Mouse (Mus musculus): ENCODE results near the gene Clrn2. TPM values are rescaled to one million over a fixed set of nuclear protein-coding genes. Genes with fewer than 3 reads are reported as not detected.
"Not testable (repeated sequence)": the region's sequence is repeated elsewhere in the genome, so short reads cannot be mapped to it uniquely, and the experiment has no call there.

Gene Clrn2
- polyA plus RNA-seq (2016; fragmentation: Nextera tagmentation; extraction: Ambion mirVana), result not detected in 2 replicates

- H3K36me3 ChIP-seq, result no peaks in the 10 kb centered on the region
- 0 out of 2 replicates have a peak, but pooled peaks cover 2% of the 10 kb centered on the region for H3K27me3 ChIP-seq (ENCODE audit: insufficient read depth, poor library complexity, severe bottlenecking)
- H3K9me3 ChIP-seq, result no peaks in the 10 kb centered on the region
- WGBS, result 77% methylated on average over 6 of the region's 6 CpGs
- H3K27ac ChIP-seq, result no peak within 1 kb of the TSS
- H3K4me1 ChIP-seq, result peaks cover 9% of the 10 kb centered on the region; the same call in 1 of the 2 replicates
- H3K4me3 ChIP-seq, result no peak within 1 kb of the TSS
- DNase-seq (ENCODE audit: low spot score), result no peak
Observed at GRCm38 (mm10) chr5:45453451-45453850, at the start of gene Clrn2. Gene Clrn2 (plus strand): TSS chr5:45453751.

- Histone ChIP-seq H3K4me1 (no peaks in the 10 kb centered on the region), H3K9me3 (no peaks in the 10 kb centered on the region), H3K36me3 (no peaks in the 10 kb centered on the region), H3K27me3 (ENCODE audit: insufficient read depth, poor library complexity, severe bottlenecking) (no peaks in the 10 kb centered on the region), H3K27ac (no peak overlapping the region), H3K4me3 (no peak overlapping the region)
- WGBS, result 64% methylated on average over 2 of the region's 2 CpGs
- DNase-seq (ENCODE audit: low spot score), result no peak
Observed at GRCm38 (mm10) chr5:45406129-45406528, 47.4 kb upstream of the Clrn2 start.

- Histone ChIP-seq H3K27ac (no peak overlapping the region), H3K9me3 (no peaks in the 10 kb centered on the region), H3K36me3 (no peaks in the 10 kb centered on the region), H3K27me3 (ENCODE audit: insufficient read depth, poor library complexity, severe bottlenecking) (no peaks in the 10 kb centered on the region), H3K4me1 (no peaks in the 10 kb centered on the region), H3K4me3 (no peak overlapping the region)
- 74% methylated on average over 3 of the region's 3 CpGs for WGBS
- no peak for DNase-seq (ENCODE audit: low spot score)
Observed at GRCm38 (mm10) chr5:45416478-45416877, 37.1 kb upstream of the Clrn2 start.

- no peaks in the 10 kb centered on the region for H3K9me3 ChIP-seq
- WGBS, result 48% methylated on average over 3 of the region's 3 CpGs
Observed at GRCm38 (mm10) chr5:45417859-45418443, 35.6 kb upstream of the Clrn2 start.

GRCm38 (mm10) chr5:45419841-45420638, 33.5 kb upstream of the Clrn2 start:
- Histone ChIP-seq H3K4me1 (peaks cover 7% of the 10 kb centered on the region), H3K27me3 (ENCODE audit: insufficient read depth, poor library complexity, severe bottlenecking) (no peaks in the 10 kb centered on the region), H3K4me3 (no peak overlapping the region), H3K27ac (no peak overlapping the region), H3K9me3 (no peaks in the 10 kb centered on the region), H3K36me3 (no peaks in the 10 kb centered on the region)
- 71% methylated on average over 10 of the region's 10 CpGs for WGBS
- no peak for DNase-seq (ENCODE audit: low spot score)

More at GRCm38 (mm10) chr5:45417859-45418443, 35.6 kb upstream of the Clrn2 start:
- Histone ChIP-seq H3K27ac (no peak overlapping the region), H3K27me3 (ENCODE audit: insufficient read depth, poor library complexity, severe bottlenecking) (no peaks in the 10 kb centered on the region), H3K4me3 (no peak overlapping the region), H3K36me3 (no peaks in the 10 kb centered on the region), H3K4me1 (peaks cover 7% of the 10 kb centered on the region)
- no peak for DNase-seq (ENCODE audit: low spot score)

- Histone ChIP-seq H3K36me3 (no peaks in the 10 kb centered on the region), H3K4me1 (peaks cover 7% of the 10 kb centered on the region), H3K27ac (no peak overlapping the region), H3K4me3 (no peak overlapping the region), H3K27me3 (ENCODE audit: insufficient read depth, poor library complexity, severe bottlenecking) (no peaks in the 10 kb centered on the region), H3K9me3 (no peaks in the 10 kb centered on the region)
- no peak for DNase-seq (ENCODE audit: low spot score)
- 47% methylated on average over 12 of the region's 12 CpGs for WGBS
Observed at GRCm38 (mm10) chr5:45421881-45422844, 31.4 kb upstream of the Clrn2 start.

GRCm38 (mm10) chr5:45424021-45424886, 29.3 kb upstream of the Clrn2 start:
- Histone ChIP-seq H3K4me3 (no peak overlapping the region), H3K27ac (no peak overlapping the region), H3K36me3 (no peaks in the 10 kb centered on the region), H3K4me1 (peaks cover 7% of the 10 kb centered on the region), H3K27me3 (ENCODE audit: insufficient read depth, poor library complexity, severe bottlenecking) (no peaks in the 10 kb centered on the region), H3K9me3 (no peaks in the 10 kb centered on the region)
- WGBS, result 42% methylated on average over 8 of the region's 8 CpGs
- no peak for DNase-seq (ENCODE audit: low spot score)

- WGBS, result 66% methylated on average over 1 of the region's 1 CpGs
- not testable (repeated sequence) for H3K36me3 ChIP-seq; DNase-seq (ENCODE audit: low spot score)
Observed at GRCm38 (mm10) chr5:45425771-45426170, 27.8 kb upstream of the Clrn2 start.

GRCm38 (mm10) chr5:45426416-45427034, 27.0 kb upstream of the Clrn2 start:
- Histone ChIP-seq H3K4me1 (peaks cover 7% of the 10 kb centered on the region), H3K4me3 (no peak overlapping the region), H3K36me3 (no peaks in the 10 kb centered on the region), H3K27ac (no peak overlapping the region), H3K27me3 (ENCODE audit: insufficient read depth, poor library complexity, severe bottlenecking) (no peaks in the 10 kb centered on the region), H3K9me3 (no peaks in the 10 kb centered on the region)
- DNase-seq (ENCODE audit: low spot score), result no peak
- 38% methylated on average over 1 of the region's 1 CpGs for WGBS

More at GRCm38 (mm10) chr5:45425771-45426170, 27.8 kb upstream of the Clrn2 start:
- not testable (repeated sequence) for H3K4me1 ChIP-seq; H3K27me3 ChIP-seq (ENCODE audit: insufficient read depth, poor library complexity, severe bottlenecking); H3K27ac ChIP-seq; H3K9me3 ChIP-seq; H3K4me3 ChIP-seq

- no peak overlapping the region for H3K27ac ChIP-seq
- no peaks in the 10 kb centered on the region for H3K4me1 ChIP-seq
- H3K27me3 ChIP-seq (ENCODE audit: insufficient read depth, poor library complexity, severe bottlenecking), result no peaks in the 10 kb centered on the region
- no peaks in the 10 kb centered on the region for H3K9me3 ChIP-seq
- no peak for DNase-seq (ENCODE audit: low spot score)
- WGBS, result 94% methylated on average over 7 of the region's 7 CpGs
- H3K4me3 ChIP-seq, result no peak overlapping the region
- 0 out of 2 replicates have a peak, but pooled peaks cover 2% of the 10 kb centered on the region for H3K36me3 ChIP-seq
Observed at GRCm38 (mm10) chr5:45427891-45428290, 25.7 kb upstream of the Clrn2 start.

- H3K36me3 ChIP-seq, result peaks cover 26% of the 10 kb centered on the region
- H3K27ac ChIP-seq, result no peak overlapping the region
- WGBS, result 83% methylated on average over 14 of the region's 14 CpGs
- peaks cover 6% of the 10 kb centered on the region; the same call in 1 of the 2 replicates for H3K4me1 ChIP-seq
- H3K9me3 ChIP-seq, result no peaks in the 10 kb centered on the region
- no peak overlapping the region for H3K4me3 ChIP-seq
- DNase-seq (ENCODE audit: low spot score), result peak; percentile 64
- H3K27me3 ChIP-seq (ENCODE audit: insufficient read depth, poor library complexity, severe bottlenecking), result peaks cover 19% of the 10 kb centered on the region; the same call in 1 of the 2 replicates
Observed at GRCm38 (mm10) chr5:45435967-45436950, 17.3 kb upstream of the Clrn2 start.
